Mouse (Mus musculus) megakaryocyte progenitor cell, adult 5-6 weeks (primary cell): Measurements from ENCODE around the gene Sema4b. TPM values are rescaled to one million over a fixed set of nuclear protein-coding genes. Genes with fewer than 3 reads are reported as not detected.
A peak's percentile ranks its signal among the peaks of the same experiment; 100 is the strongest.

ENCODE experiments used
- ATAC-seq: replicated peaks from 2 replicates; pipeline ENCODE4 v1.8.0; 2016; ENCODE audit warnings: mild to moderate bottlenecking, moderate TSS enrichment, inconsistent platforms; ENCODE audit not compliant: poor library complexity
- total RNA-seq, 2 experiments: library from RNA; stranded (forward) in 1 of 2; stranded (reverse) in 1 of 2; fragments of 157-497, 149-512 nt in 1 of 2; fragments of 200-1000 nt in 1 of 2; gene quantifications; 2 replicates each; pipeline versions ENCODE4 v1.2.3 to v1.2.4; 2015 to 2017

The Sema4b gene
- total RNA-seq, 2 experiments from 2014 or later, result 6.6 to 8.1 TPM

- no peak; the same call in 1 of the 2 replicates for ATAC-seq
Observed at GRCm38 (mm10) chr7:80176159-80176558, 10.5 kb upstream of the Sema4b start.

GRCm38 (mm10) chr7:80177438-80177837 is 9.2 kb upstream of the Sema4b start:
- no peak for ATAC-seq

DNA sequence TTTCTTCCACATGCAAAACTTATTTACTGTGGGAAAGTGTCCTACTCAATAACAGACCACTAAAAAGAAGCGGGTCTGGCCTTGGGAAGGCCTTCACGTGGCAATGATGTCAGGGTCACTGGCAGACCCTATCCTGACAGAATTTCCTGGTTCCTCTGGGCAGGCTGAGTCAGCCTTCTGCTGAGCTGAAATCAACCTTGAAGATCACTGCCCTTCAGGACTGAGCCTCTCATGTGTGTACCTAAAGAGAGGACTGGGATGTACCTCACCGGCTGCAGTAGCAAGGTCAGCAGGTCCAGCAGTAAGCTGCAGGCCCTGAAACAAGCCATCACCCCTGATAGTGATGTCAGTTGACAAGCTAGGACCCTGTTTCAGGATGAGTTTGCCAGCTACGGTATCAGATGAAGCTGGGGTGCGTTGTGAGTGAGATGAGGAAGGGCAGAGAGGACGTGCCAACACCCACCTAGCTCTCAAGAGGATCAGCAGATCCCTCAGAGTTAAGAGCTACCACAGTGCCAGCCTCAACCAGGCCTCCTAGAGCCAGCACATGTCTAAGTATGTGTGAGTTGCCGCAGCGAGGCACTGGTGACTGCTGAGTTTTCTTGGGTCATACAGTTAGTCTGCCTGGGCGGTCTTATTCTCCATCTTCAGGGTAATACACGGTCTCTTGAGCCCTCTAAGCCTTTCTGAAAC is 8.5 kb upstream of the Sema4b start:
- ATAC-seq, result no peak

- ATAC-seq, result no peak
Observed at GRCm38 (mm10) chr7:80179327-80179726, 7.3 kb upstream of the Sema4b start.

DNA sequence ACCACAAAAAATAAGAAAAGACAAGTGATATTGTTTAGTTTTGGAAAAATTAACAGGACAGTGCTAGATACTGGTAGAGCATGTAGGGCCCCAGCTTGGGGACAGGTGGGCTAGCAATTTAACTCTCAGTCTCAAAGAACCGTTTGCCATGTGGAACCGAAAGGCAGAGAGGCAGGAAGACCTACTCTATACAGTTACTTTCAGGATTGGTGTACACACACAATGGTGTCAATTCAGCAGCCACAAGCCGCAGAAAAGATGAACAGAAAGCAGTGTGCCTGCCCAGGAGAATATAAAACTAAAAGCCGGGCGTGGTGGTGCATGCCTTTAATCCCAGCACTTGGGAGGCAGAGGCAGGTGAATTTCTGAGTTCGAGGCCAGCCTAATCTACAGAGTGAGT is 6.9 kb upstream of the Sema4b start:
- ATAC-seq, result peak; percentile 47

- ATAC-seq, result no peak
Observed at GRCm38 (mm10) chr7:80180202-80180601, 6.4 kb upstream of the Sema4b start.

DNA sequence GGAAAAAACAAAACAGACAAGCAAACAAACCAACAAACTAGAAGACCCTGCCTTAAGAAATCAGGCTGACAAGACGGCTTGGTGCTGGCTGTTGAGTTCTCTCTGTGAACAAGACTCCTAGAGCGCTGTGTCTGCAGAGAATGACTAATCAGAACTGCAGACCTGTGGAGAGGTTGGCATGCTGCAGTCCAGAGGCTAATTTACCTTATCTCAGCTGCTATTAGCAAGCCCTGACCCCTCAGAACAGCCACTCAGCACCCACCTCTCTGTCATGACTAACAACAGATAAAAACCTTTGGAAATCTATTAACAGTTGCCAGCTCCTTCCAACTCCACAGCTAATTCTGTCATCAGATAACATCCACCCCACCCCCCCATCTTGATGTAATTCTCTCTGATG is 5.6 kb upstream of the Sema4b start:
- ATAC-seq, result peak; percentile 30

GRCm38 (mm10) chr7:80182139-80182538 is 4.5 kb upstream of the Sema4b start:
- ATAC-seq, result no peak

GRCm38 (mm10) chr7:80183466-80183865 is 3.2 kb upstream of the Sema4b start:
- no peak for ATAC-seq

GRCm38 (mm10) chr7:80183969-80184368 is 2.7 kb upstream of the Sema4b start:
- ATAC-seq, result no peak

DNA sequence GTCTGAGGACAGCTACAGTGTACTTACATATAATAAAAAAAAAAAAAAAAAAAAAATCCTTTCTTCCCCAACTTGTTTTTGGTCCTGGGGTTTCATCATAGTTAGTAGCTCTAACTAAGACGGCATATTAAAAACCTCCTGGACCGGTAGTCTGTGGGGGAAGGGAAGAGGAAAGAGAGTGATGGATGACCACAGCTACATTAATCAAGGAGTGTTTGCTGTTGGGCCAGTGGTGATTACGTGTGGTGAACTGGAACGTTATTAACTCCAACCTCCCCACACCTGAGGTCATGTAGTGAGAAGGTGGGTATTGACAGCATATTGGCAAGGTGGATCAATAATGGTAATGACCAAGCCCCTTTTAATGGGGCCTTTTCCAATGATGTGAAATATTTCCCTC is 2.1 kb upstream of the Sema4b start:
- ATAC-seq, result no peak

- ATAC-seq, result no peak
Observed at GRCm38 (mm10) chr7:80184968-80185367, 1.7 kb upstream of the Sema4b start.

DNA sequence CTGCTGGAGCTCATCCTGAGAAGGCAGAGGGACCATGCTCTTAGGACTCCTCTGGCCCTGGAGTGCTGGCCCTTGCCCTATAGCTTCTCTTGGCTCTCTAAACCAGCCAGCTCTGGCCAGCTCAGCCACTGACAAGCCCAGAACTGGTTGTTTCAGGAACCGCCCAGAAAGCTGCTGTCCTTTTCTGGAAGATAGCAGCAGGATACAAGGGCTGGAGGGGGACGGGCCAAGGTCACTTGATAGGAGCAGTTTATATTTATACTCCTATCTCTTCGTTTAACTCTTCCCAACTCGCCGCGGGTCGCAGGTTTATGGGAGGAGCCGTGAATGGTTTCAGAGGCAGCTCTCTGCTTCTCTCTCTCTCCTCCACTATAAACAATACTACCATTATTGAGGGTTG is 620 bp upstream of the Sema4b start:
- ATAC-seq, result peak; percentile 32; the same call in 1 of the 2 replicates

GRCm38 (mm10) chr7:80187501-80187900 is 860 bp downstream of the Sema4b start:
- ATAC-seq, result no peak

DNA sequence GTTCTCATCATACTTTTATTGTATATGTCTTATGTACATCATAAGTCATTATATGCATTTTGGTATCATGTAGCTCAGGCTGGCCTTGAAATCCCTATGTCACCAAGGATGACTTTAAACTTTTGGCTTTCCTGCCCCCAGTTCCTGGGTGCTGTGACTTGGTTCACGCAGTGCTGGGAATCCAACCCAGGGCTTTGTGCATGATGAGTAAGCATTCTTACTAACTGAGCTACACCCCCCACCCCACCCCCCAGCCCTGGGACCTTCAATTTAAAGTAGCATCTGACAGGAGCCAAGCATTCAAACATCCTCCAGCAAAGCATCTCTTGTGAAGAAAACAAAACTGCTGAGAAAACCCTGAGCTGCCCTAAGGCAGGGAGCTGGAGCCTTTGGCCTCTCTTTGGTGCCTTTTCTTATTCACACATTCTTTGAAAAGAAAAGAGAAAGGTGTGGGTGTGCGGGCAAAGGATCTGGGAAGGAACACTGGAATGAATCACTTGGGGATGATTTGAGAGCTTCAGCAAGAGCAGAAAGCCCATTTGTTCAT is 2.0 kb downstream of the Sema4b start:
- ATAC-seq, result no peak

GRCm38 (mm10) chr7:80189147-80189933 is 2.7 kb downstream of the Sema4b start:
- no peak for ATAC-seq

DNA sequence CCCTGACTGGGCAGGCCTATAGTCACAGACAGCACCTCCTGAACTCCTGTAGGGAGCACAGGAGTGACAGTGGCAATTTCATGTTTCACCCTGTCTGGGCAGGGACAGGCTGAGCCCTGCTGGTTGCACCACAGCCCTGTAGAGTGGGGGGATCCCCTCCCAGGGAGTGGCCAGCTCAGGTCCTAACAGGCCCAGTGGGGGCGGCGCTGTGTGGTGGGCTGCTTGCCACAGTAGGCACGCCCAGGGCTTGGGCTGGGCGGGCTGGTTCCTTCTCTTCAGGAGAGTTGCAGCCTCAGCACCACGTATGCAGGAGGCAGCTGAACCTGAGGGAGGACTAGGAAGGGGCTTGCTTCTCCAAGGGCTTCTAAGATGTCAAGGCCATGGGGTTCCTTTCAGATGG is 4.8 kb downstream of the Sema4b start:
- ATAC-seq, result peak; percentile 75

- peak; percentile 78 for ATAC-seq
Observed at GRCm38 (mm10) chr7:80192226-80193061, 5.8 kb downstream of the Sema4b start.

- no peak for ATAC-seq
Observed at GRCm38 (mm10) chr7:80193941-80194739, 7.5 kb downstream of the Sema4b start.

GRCm38 (mm10) chr7:80195146-80195545 is 8.5 kb downstream of the Sema4b start:
- no peak for ATAC-seq
